Mouse (Mus musculus): ENCODE measurements around the gene Dnajc2. TPM values are rescaled to one million over a fixed set of nuclear protein-coding genes. Genes with fewer than 3 reads are reported as not detected.

Gene Dnajc2
- polyA plus RNA-seq, 1 experiment from 2014 or later = 101 TPM

DNA sequence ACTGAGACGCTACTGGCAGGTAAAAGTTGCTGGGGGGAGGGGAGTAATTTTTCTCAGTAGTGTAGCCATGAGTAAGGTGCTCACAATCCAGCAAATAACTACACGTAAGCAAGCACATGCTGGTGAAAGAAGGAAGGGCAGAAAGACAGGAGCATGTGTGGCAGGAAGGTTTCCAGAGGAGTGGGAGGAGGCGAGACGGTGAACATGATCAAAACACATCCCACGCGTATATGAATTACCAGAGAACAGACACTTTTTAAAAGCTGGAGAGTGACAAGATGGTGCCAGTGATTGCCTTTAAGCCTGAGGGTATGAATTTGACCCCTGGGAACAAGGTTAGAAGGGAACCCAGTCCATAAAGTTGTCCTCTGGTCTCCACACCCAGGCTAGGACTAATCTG is 15.2 kb downstream of the Dnajc2 start:
- peaks cover 21% of the 10 kb centered on the region for H3K36me3 ChIP-seq (ENCODE audit: control insufficient read depth, insufficient read depth, low read length)
- DNase-seq (ENCODE audit: low spot score) (no peak), ATAC-seq (ENCODE audit: low FRiP score) (no peak)
- WGBS = 91% methylated on average over 6 of the region's 6 CpGs
- no peak overlapping the region for H3K9ac ChIP-seq (ENCODE audit: low read depth, low read length)
- no peak overlapping the region for H3K4me2 ChIP-seq (replicated peaks; ENCODE audit: low read depth, low read length)
- no peaks in the 10 kb centered on the region for H3K4me1 ChIP-seq (replicated peaks; ENCODE audit: control insufficient read depth, insufficient read depth, low read length)
- no peak overlapping the region for H3K27ac ChIP-seq (ENCODE audit: low read depth, low read length)
- no peaks in the 10 kb centered on the region for H3K9me3 ChIP-seq (ENCODE audit: control insufficient read depth, low read length)
- H3K4me3 ChIP-seq (ENCODE audit: low read depth, low read length) = no peak overlapping the region
- no peaks in the 10 kb centered on the region for H3K27me3 ChIP-seq (ENCODE audit: control insufficient read depth, insufficient read depth, low read length)

DNA sequence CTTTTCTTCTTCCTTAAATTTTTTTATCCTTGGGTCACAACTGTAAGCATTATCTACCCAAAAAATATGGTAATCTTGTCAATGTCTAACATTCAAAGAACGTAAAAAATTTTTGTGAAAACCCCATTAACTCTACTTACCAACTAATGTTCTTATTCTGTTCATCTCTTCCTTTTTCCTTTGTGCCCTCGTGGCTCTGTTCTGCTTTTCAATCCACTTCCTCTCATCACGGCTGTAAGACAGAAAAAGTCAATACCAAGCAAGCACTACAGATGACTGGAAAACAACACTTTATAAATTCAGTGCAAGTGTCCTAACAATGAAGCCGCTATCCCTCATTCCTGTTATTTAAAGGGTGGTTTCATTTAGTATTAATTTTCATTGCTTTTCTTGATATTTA is 16.5 kb downstream of the Dnajc2 start:
- H3K9me3 ChIP-seq (ENCODE audit: control insufficient read depth, low read length) = no peaks in the 10 kb centered on the region
- H3K4me2 ChIP-seq (replicated peaks; ENCODE audit: low read depth, low read length) = no peak overlapping the region
- ATAC-seq (ENCODE audit: low FRiP score) = no peak
- H3K4me3 ChIP-seq (ENCODE audit: low read depth, low read length) = no peak overlapping the region
- H3K4me1 ChIP-seq (replicated peaks; ENCODE audit: control insufficient read depth, insufficient read depth, low read length) = no peaks in the 10 kb centered on the region
- peaks cover 23% of the 10 kb centered on the region for H3K36me3 ChIP-seq (ENCODE audit: control insufficient read depth, insufficient read depth, low read length)
- 95% methylated on average over 4 of the region's 4 CpGs for WGBS
- no peaks in the 10 kb centered on the region for H3K27me3 ChIP-seq (ENCODE audit: control insufficient read depth, insufficient read depth, low read length)
- H3K27ac ChIP-seq (ENCODE audit: low read depth, low read length) = no peak overlapping the region
- DNase-seq (ENCODE audit: low spot score) = no peak
- no peak overlapping the region for H3K9ac ChIP-seq (ENCODE audit: low read depth, low read length)

DNA sequence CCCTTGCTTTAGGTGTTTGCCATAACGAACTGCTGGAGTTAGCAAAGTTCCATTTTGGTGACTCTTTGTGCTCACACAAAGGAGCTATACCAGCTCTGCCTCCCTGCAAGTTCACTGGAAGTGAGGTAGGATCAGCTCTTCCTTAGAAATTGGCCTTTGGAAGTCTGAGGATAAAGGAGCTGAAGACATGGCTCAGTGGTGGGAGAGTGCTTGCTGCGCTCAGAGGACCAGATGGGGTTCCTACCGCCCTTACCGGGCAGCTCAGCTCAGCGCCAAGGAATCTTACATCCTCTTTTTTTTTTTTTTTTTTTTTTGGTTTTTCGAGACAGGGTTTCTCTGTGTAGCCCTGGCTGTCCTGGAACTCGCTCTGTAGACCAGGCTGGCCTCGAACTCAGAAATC is 39.1 kb downstream of the Dnajc2 start:
- no peaks in the 10 kb centered on the region for H3K4me1 ChIP-seq (replicated peaks; ENCODE audit: control insufficient read depth, insufficient read depth, low read length)
- no peak overlapping the region for H3K4me3 ChIP-seq (ENCODE audit: low read depth, low read length)
- H3K9ac ChIP-seq (ENCODE audit: low read depth, low read length) = no peak overlapping the region
- no peak overlapping the region for H3K4me2 ChIP-seq (replicated peaks; ENCODE audit: low read depth, low read length)
- 99% methylated on average over 6 of the region's 8 CpGs for WGBS
- DNase-seq (ENCODE audit: low spot score) = no peak
- no peak overlapping the region for H3K27ac ChIP-seq (ENCODE audit: low read depth, low read length)
- no peak for ATAC-seq (ENCODE audit: low FRiP score)
- H3K36me3 ChIP-seq (ENCODE audit: control insufficient read depth, insufficient read depth, low read length) = peaks cover 20% of the 10 kb centered on the region
- H3K9me3 ChIP-seq (ENCODE audit: control insufficient read depth, low read length) = no peaks in the 10 kb centered on the region
- no peaks in the 10 kb centered on the region for H3K27me3 ChIP-seq (ENCODE audit: control insufficient read depth, insufficient read depth, low read length)

DNA sequence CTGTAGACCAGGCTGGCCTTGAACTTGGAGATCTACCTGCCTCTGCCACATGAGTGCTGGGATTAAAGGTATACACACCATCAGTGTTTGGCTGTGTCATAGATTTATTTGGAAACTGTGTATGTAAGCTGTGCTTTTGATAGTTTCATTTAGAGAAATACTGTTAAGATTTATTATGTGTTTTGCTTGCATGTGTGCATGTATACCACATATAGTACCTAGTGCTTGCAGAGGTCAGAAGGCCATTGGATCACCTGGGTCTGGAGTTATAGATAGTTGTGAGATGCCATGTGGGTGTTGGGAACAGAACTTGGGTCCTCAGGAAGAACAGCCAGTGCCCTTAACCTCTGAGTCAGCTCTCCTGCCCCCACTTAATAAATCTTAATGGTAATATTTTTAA is 40.4 kb downstream of the Dnajc2 start:
- H3K27me3 ChIP-seq (ENCODE audit: control insufficient read depth, insufficient read depth, low read length) = no peaks in the 10 kb centered on the region
- H3K4me1 ChIP-seq (replicated peaks; ENCODE audit: control insufficient read depth, insufficient read depth, low read length) = no peaks in the 10 kb centered on the region
- peaks cover 25% of the 10 kb centered on the region for H3K36me3 ChIP-seq (ENCODE audit: control insufficient read depth, insufficient read depth, low read length)
- no peak overlapping the region for H3K27ac ChIP-seq (ENCODE audit: low read depth, low read length)
- DNase-seq (ENCODE audit: low spot score) = no peak
- no peaks in the 10 kb centered on the region for H3K9me3 ChIP-seq (ENCODE audit: control insufficient read depth, low read length)
- ATAC-seq (ENCODE audit: low FRiP score) = no peak
- no peak overlapping the region for H3K9ac ChIP-seq (ENCODE audit: low read depth, low read length)
- no peak overlapping the region for H3K4me2 ChIP-seq (replicated peaks; ENCODE audit: low read depth, low read length)
- no peak overlapping the region for H3K4me3 ChIP-seq (ENCODE audit: low read depth, low read length)

DNA sequence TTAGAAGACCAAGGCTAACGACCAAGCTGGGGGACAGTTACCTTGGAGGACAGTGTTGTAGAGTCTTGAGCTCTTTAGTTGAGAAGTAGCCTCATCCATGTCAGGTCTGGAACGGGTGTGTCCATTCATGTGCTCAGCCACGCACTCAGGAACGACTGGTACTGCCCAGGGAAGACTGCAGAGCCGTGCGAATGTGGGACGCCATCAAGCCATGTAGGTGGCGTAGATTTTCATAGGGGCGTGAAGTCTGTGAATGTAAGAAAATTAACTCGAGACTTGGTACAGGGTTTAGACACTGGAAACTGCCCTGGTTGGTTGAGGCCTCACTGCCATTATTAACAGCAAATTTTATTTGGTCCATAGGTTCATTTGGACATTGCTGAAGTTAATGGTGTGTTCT is 41.4 kb downstream of the Dnajc2 start:
- Histone ChIP-seq H3K9ac (ENCODE audit: low read depth, low read length) (no peak overlapping the region), H3K4me1 (replicated peaks; ENCODE audit: control insufficient read depth, insufficient read depth, low read length) (no peaks in the 10 kb centered on the region), H3K36me3 (ENCODE audit: control insufficient read depth, insufficient read depth, low read length) (peaks cover 23% of the 10 kb centered on the region), H3K4me2 (replicated peaks; ENCODE audit: low read depth, low read length) (no peak overlapping the region), H3K4me3 (ENCODE audit: low read depth, low read length) (no peak overlapping the region), H3K9me3 (ENCODE audit: control insufficient read depth, low read length) (no peaks in the 10 kb centered on the region), H3K27ac (ENCODE audit: low read depth, low read length) (no peak overlapping the region), H3K27me3 (ENCODE audit: control insufficient read depth, insufficient read depth, low read length) (no peaks in the 10 kb centered on the region)
- no peak for DNase-seq (ENCODE audit: low spot score)
- 94% methylated on average over 10 of the region's 10 CpGs for WGBS
- ATAC-seq (ENCODE audit: low FRiP score) = no peak

DNA sequence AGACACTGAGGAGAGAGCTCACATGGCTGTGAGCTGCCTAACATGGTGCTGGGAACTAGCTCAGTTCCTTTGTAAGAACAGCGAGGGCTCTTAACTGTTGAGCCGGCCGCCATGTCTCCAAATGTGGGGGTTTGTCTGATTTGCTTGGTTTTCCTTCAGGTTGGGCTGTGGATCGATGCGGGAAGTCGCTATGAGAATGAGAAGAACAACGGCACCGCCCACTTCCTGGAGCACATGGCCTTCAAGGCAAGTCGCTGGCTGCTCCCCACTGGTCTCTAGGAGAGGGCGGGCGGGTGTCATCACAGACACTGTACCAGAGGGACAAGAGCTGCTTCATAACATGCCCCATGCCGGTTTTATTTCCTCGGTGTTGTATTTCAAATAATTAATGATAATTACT is 45.2 kb downstream of the Dnajc2 start:
- Histone ChIP-seq H3K27ac (ENCODE audit: low read depth, low read length) (no peak overlapping the region), H3K36me3 (ENCODE audit: control insufficient read depth, insufficient read depth, low read length) (peaks cover 14% of the 10 kb centered on the region), H3K4me3 (ENCODE audit: low read depth, low read length) (no peak overlapping the region), H3K9me3 (ENCODE audit: control insufficient read depth, low read length) (no peaks in the 10 kb centered on the region), H3K4me2 (replicated peaks; ENCODE audit: low read depth, low read length) (no peak overlapping the region), H3K9ac (ENCODE audit: low read depth, low read length) (no peak overlapping the region), H3K4me1 (replicated peaks; ENCODE audit: control insufficient read depth, insufficient read depth, low read length) (no peaks in the 10 kb centered on the region; the same call in 1 of the 2 replicates), H3K27me3 (ENCODE audit: control insufficient read depth, insufficient read depth, low read length) (no peaks in the 10 kb centered on the region)
- no peak for ATAC-seq (ENCODE audit: low FRiP score)
- 94% methylated on average over 13 of the region's 13 CpGs for WGBS
- DNase-seq (ENCODE audit: low spot score) = no peak

DNA sequence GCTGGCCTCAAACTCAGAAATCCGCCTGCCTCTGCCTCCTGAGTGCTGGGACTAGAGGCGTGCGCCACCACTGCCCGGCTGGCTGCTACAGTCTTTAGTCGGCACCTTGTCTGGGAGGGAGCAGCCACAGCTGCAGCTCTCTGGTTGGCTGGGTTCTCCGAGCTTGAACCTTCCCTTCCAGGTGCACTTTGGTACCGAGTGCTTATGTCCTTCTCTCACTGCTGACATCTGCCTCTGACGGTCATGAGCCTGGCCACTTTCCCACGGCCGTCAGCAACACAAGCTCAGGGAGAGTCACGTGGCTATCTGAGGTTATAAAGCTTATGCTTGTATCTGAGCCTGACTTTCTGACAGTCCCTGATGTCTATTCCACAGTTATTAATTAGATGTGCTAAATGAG is 45.9 kb downstream of the Dnajc2 start:
- ATAC-seq (ENCODE audit: low FRiP score) (no peak), DNase-seq (ENCODE audit: low spot score) (no peak)
- Histone ChIP-seq H3K27me3 (ENCODE audit: control insufficient read depth, insufficient read depth, low read length) (no peaks in the 10 kb centered on the region), H3K9ac (ENCODE audit: low read depth, low read length) (no peak overlapping the region), H3K4me2 (replicated peaks; ENCODE audit: low read depth, low read length) (no peak overlapping the region), H3K4me1 (replicated peaks; ENCODE audit: control insufficient read depth, insufficient read depth, low read length) (no peaks in the 10 kb centered on the region; the same call in 1 of the 2 replicates), H3K9me3 (ENCODE audit: control insufficient read depth, low read length) (no peaks in the 10 kb centered on the region), H3K27ac (ENCODE audit: low read depth, low read length) (no peak overlapping the region), H3K36me3 (ENCODE audit: control insufficient read depth, insufficient read depth, low read length) (peaks cover 12% of the 10 kb centered on the region; the same call in 1 of the 2 replicates), H3K4me3 (ENCODE audit: low read depth, low read length) (no peak overlapping the region)
- WGBS = 93% methylated on average over 11 of the region's 11 CpGs

DNA sequence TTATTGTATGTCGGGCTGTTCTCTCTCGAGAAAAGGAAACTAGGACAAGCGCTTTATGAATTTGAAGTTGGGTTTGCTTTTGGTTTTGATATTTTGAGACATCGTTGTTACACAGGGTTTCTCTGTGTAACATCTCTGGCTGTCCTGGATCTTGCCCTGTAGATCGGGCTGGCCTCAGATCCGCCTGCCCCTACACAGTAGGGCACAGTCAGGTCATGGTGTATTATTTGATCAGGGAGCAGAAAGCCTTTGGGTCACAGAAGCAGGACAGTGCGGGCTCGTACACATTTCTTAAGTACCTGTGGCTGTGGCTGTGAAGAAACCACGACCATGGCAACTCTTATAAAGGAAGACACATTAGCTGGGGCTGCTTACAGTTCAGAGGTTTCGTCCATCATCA is 47.4 kb downstream of the Dnajc2 start:
- Histone ChIP-seq H3K27me3 (ENCODE audit: control insufficient read depth, insufficient read depth, low read length) (no peaks in the 10 kb centered on the region), H3K9ac (ENCODE audit: low read depth, low read length) (peak overlapping the region; percentile 76)
- WGBS = 25% methylated on average over 10 of the region's 10 CpGs

DNA sequence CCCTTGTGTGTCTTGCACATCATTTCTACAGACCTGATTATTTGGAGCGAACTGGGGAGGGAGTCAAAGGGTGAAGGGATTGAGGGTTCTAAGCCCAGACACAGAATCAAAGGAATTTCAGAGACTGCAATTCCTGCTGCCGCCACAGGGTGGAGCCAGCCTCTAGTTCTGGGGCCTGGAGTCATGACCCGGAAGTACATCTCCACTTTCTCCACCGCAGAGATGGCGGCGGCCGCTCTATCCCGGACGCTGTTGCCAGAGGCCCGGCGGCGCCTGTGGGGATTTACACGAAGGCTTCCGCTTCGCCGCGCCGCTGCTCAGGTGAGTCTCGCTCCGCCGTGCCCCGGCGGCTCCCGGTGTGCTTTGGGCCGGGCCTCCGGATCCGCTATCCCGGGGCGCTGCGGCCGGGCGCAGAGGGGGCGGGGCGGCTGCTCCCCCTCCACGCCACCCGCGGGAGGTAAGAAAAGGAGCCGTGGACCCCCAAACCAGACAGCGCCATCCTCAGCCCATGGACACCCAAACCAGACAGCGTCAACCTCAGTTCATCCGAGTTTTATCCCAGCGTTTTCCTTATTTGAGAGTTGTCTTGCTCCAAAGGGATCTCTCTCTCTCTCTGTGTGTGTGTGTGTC is 48.0 kb downstream of the Dnajc2 start, which contains the start of gene Pmpcb:
Gene Pmpcb (plus strand): TSS at position 186 of the 630 bp plus-strand sequence.
- DNase-seq (ENCODE audit: low spot score) (peak; percentile 94), ATAC-seq (ENCODE audit: low FRiP score) (peak; percentile 55)
- peak within 1 kb of the TSS; percentile 69 for H3K4me2 ChIP-seq (replicated peaks; ENCODE audit: low read depth, low read length)
- WGBS = under 1% methylated on average over 41 of the region's 42 CpGs
- H3K27me3 ChIP-seq (ENCODE audit: control insufficient read depth, insufficient read depth, low read length) = no peaks in the 10 kb centered on the region
- peak within 1 kb of the TSS; percentile 91 for H3K4me3 ChIP-seq (ENCODE audit: low read depth, low read length)
- peak within 1 kb of the TSS; percentile 76 for H3K9ac ChIP-seq (ENCODE audit: low read depth, low read length)
- H3K4me1 ChIP-seq (replicated peaks; ENCODE audit: control insufficient read depth, insufficient read depth, low read length) = no peaks in the 10 kb centered on the region; the same call in 1 of the 2 replicates
- H3K27ac ChIP-seq (ENCODE audit: low read depth, low read length) = peak within 1 kb of the TSS; percentile 63; the same call in 1 of the 2 replicates
- no peaks in the 10 kb centered on the region for H3K9me3 ChIP-seq (ENCODE audit: control insufficient read depth, low read length)
- H3K36me3 ChIP-seq (ENCODE audit: control insufficient read depth, insufficient read depth, low read length) = peaks cover 8% of the 10 kb centered on the region; the same call in 1 of the 2 replicates

More for the DNA sequence above, 47.4 kb downstream of the Dnajc2 start:
- H3K9me3 ChIP-seq (ENCODE audit: control insufficient read depth, low read length) = no peaks in the 10 kb centered on the region
- peaks cover 8% of the 10 kb centered on the region; the same call in 1 of the 2 replicates for H3K36me3 ChIP-seq (ENCODE audit: control insufficient read depth, insufficient read depth, low read length)
- ATAC-seq (ENCODE audit: low FRiP score) (no peak), DNase-seq (ENCODE audit: low spot score) (no peak)
- H3K4me3 ChIP-seq (ENCODE audit: low read depth, low read length) = peak overlapping the region; percentile 91
- no peaks in the 10 kb centered on the region; the same call in 1 of the 2 replicates for H3K4me1 ChIP-seq (replicated peaks; ENCODE audit: control insufficient read depth, insufficient read depth, low read length)
- no peak overlapping the region for H3K27ac ChIP-seq (ENCODE audit: low read depth, low read length)
- H3K4me2 ChIP-seq (replicated peaks; ENCODE audit: low read depth, low read length) = peak overlapping the region; percentile 69

All from hindbrain, embryonic 11.5 days (tissue).